8 mouse cellular contexts compared by ENCODE assay signal in genomic region chr8:71474785-71475701, GRCm38 (mm10). TPM values are rescaled to one million over a fixed set of nuclear protein-coding genes. Genes with fewer than 3 reads are reported as not detected.
DNase-seq lines count a peak whose midpoint lies in the region; ATAC-seq lines count a peak whose summit lies in the region.

No protein-coding gene starts in this region.

- intact Hi-C loops in gastrocnemius, postnatal 36 days (cut with DNase I) = loop anchor here (10.0 kb wide), 1 partner anchor 680 kb away; no protein-coding TSS in a partner anchor

- WGBS in forebrain, embryonic 13.5 days = 92% methylated on average over 25 of the region's 25 CpGs
- WGBS in forebrain, embryonic 15.5 days = 92% methylated on average over 25 of the region's 25 CpGs
- 87% methylated on average over 25 of the region's 25 CpGs for WGBS in lung, embryonic 15.5 days
- WGBS in hindbrain, embryonic 14.5 days = 88% methylated on average over 25 of the region's 25 CpGs
- WGBS in neural tube, embryonic 12.5 days = 90% methylated on average over 25 of the region's 25 CpGs

- ATAC-seq in forebrain, embryonic 13.5 days = peak; percentile 0; the same call in 1 of the 2 replicates
- no peak for ATAC-seq in forebrain, embryonic 15.5 days (replicated peaks)
- no peak for ATAC-seq in lung, embryonic 15.5 days (ENCODE audit: borderline replicate concordance, extremely low read depth, low FRiP score, low TSS enrichment)
- peak; percentile 3; the same call in 1 of the 2 replicates for ATAC-seq in hindbrain, embryonic 14.5 days (ENCODE audit: low FRiP score)
- no peak for ATAC-seq in neural tube, embryonic 12.5 days (ENCODE audit: low FRiP score, low read depth)

- no peak overlapping the region; the same call in 1 of the 2 replicates for H3K9ac ChIP-seq in forebrain, embryonic 13.5 days
- no peak overlapping the region for H3K9ac ChIP-seq in forebrain, embryonic 15.5 days (replicated peaks)
- no peak overlapping the region for H3K9ac ChIP-seq in lung, embryonic 15.5 days
- no peak overlapping the region for H3K9ac ChIP-seq in hindbrain, embryonic 14.5 days
- no peak overlapping the region for H3K9ac ChIP-seq in neural tube, embryonic 12.5 days

- H3K27ac ChIP-seq in forebrain, embryonic 13.5 days = no peak overlapping the region
- no peak overlapping the region for H3K27ac ChIP-seq in forebrain, embryonic 15.5 days (replicated peaks)
- peak overlapping the region; percentile 93; the same call in 1 of the 2 replicates for H3K27ac ChIP-seq in lung, embryonic 15.5 days
- no peak overlapping the region for H3K27ac ChIP-seq in hindbrain, embryonic 14.5 days
- no peak overlapping the region for H3K27ac ChIP-seq in neural tube, embryonic 12.5 days

- H3K4me1 ChIP-seq in forebrain, embryonic 13.5 days = peaks cover 29% of the 10 kb centered on the region
- H3K4me1 ChIP-seq in forebrain, embryonic 15.5 days = peaks cover 31% of the 10 kb centered on the region
- peaks cover 34% of the 10 kb centered on the region for H3K4me1 ChIP-seq in lung, embryonic 15.5 days
- peaks cover 18% of the 10 kb centered on the region for H3K4me1 ChIP-seq in hindbrain, embryonic 14.5 days (replicated peaks; ENCODE audit: control insufficient read depth, insufficient read depth, low read length)
- peaks cover 32% of the 10 kb centered on the region for H3K4me1 ChIP-seq in neural tube, embryonic 12.5 days

- no peak for DNase-seq in lung, postnatal 10 days
- no peak for DNase-seq in hindbrain, embryonic 14.5 days (ENCODE audit: low spot score)
- DNase-seq in natural killer cell, adult 2 months (ENCODE audit: low spot score in 2 of 2) = no peak
- no peak for DNase-seq in gastrocnemius, postnatal 36 days

- no peak overlapping the region for H3K4me3 ChIP-seq in forebrain, embryonic 13.5 days
- no peak overlapping the region for H3K4me3 ChIP-seq in forebrain, embryonic 15.5 days
- H3K4me3 ChIP-seq in lung, embryonic 15.5 days = no peak overlapping the region
- no peak overlapping the region for H3K4me3 ChIP-seq in hindbrain, embryonic 14.5 days (replicated peaks; ENCODE audit: low read length)
- no peak overlapping the region for H3K4me3 ChIP-seq in neural tube, embryonic 12.5 days

- H3K9me3 ChIP-seq in forebrain, embryonic 13.5 days (replicated peaks) = no peaks in the 10 kb centered on the region
- H3K9me3 ChIP-seq in forebrain, embryonic 15.5 days = no peaks in the 10 kb centered on the region
- no peaks in the 10 kb centered on the region for H3K9me3 ChIP-seq in lung, embryonic 15.5 days
- no peaks in the 10 kb centered on the region for H3K9me3 ChIP-seq in hindbrain, embryonic 14.5 days (ENCODE audit: control insufficient read depth, low read length)
- H3K9me3 ChIP-seq in neural tube, embryonic 12.5 days = no peaks in the 10 kb centered on the region

- H3K4me2 ChIP-seq in forebrain, embryonic 13.5 days = peak overlapping the region; percentile 87; the same call in 1 of the 2 replicates
- H3K4me2 ChIP-seq in forebrain, embryonic 15.5 days (replicated peaks) = no peak overlapping the region; the same call in 1 of the 2 replicates
- H3K4me2 ChIP-seq in lung, embryonic 15.5 days = peak overlapping the region; percentile 91
- H3K4me2 ChIP-seq in hindbrain, embryonic 14.5 days (replicated peaks) = no peak overlapping the region
- peak overlapping the region; percentile 93; the same call in 1 of the 2 replicates for H3K4me2 ChIP-seq in neural tube, embryonic 12.5 days (replicated peaks)

- H3K36me3 ChIP-seq in forebrain, embryonic 13.5 days (ENCODE audit: poor library complexity, severe bottlenecking) = peaks cover 79% of the 10 kb centered on the region
- peaks cover 55% of the 10 kb centered on the region for H3K36me3 ChIP-seq in forebrain, embryonic 15.5 days
- peaks cover 32% of the 10 kb centered on the region for H3K36me3 ChIP-seq in lung, embryonic 15.5 days
- peaks cover 69% of the 10 kb centered on the region for H3K36me3 ChIP-seq in hindbrain, embryonic 14.5 days (replicated peaks; ENCODE audit: control insufficient read depth, insufficient read depth)
- H3K36me3 ChIP-seq in neural tube, embryonic 12.5 days = peaks cover 64% of the 10 kb centered on the region

- H3K27me3 ChIP-seq in forebrain, embryonic 13.5 days = no peaks in the 10 kb centered on the region
- H3K27me3 ChIP-seq in forebrain, embryonic 15.5 days = no peaks in the 10 kb centered on the region
- H3K27me3 ChIP-seq in lung, embryonic 15.5 days = no peaks in the 10 kb centered on the region
- H3K27me3 ChIP-seq in hindbrain, embryonic 14.5 days (ENCODE audit: control insufficient read depth, insufficient read depth, low read length) = no peaks in the 10 kb centered on the region
- H3K27me3 ChIP-seq in neural tube, embryonic 12.5 days (replicated peaks) = peaks cover 6% of the 10 kb centered on the region; the same call in 1 of the 2 replicates

RNA-seq across cellular contexts. Expression of gene Dda1, which starts 6.0 kb away (rescaled TPM):
- 185 and 193 TPM in 2 replicates for polyA plus RNA-seq in forebrain, embryonic 13.5 days (2015; fragmentation: Nextera tagmentation; extraction: Ambion mirVana)
- polyA plus RNA-seq in forebrain, embryonic 15.5 days (2015; fragmentation: Nextera tagmentation; extraction: Ambion mirVana) = 222 and 240 TPM in 2 replicates
- 104 TPM in 2 replicates for polyA plus RNA-seq in lung, embryonic 15.5 days (2015; fragmentation: Nextera tagmentation; extraction: Ambion mirVana)
- 218 and 236 TPM in 2 replicates for polyA plus RNA-seq in hindbrain, embryonic 14.5 days (2014; fragmentation: Nextera tagmentation; extraction: Ambion mirVana)
- polyA plus RNA-seq in neural tube, embryonic 12.5 days (2016; fragmentation: Nextera tagmentation; extraction: Ambion mirVana) = 189 and 194 TPM in 2 replicates
- total RNA-seq in gastrocnemius, postnatal 36 days (2021) = 10 to 100 TPM; 20.4 to 27.6 TPM

RNA-seq across cellular contexts. Expression of gene Mrpl34, which starts 10.3 kb away (rescaled TPM):
- 212 and 245 TPM in 2 replicates for polyA plus RNA-seq in forebrain, embryonic 13.5 days (2015; fragmentation: Nextera tagmentation; extraction: Ambion mirVana)
- polyA plus RNA-seq in forebrain, embryonic 15.5 days (2015; fragmentation: Nextera tagmentation; extraction: Ambion mirVana) = 189 and 199 TPM in 2 replicates
- polyA plus RNA-seq in lung, embryonic 15.5 days (2015; fragmentation: Nextera tagmentation; extraction: Ambion mirVana) = 130 and 147 TPM in 2 replicates
- polyA plus RNA-seq in hindbrain, embryonic 14.5 days (2014; fragmentation: Nextera tagmentation; extraction: Ambion mirVana) = 158 and 195 TPM in 2 replicates
- 234 and 246 TPM in 2 replicates for polyA plus RNA-seq in neural tube, embryonic 12.5 days (2016; fragmentation: Nextera tagmentation; extraction: Ambion mirVana)
- total RNA-seq in gastrocnemius, postnatal 36 days (2021) = 10 to 100 TPM; 66.7 to 67.1 TPM

RNA-seq across cellular contexts. Expression of gene Ano8, which starts 10.7 kb away (rescaled TPM):
- polyA plus RNA-seq in forebrain, embryonic 13.5 days (2015; fragmentation: Nextera tagmentation; extraction: Ambion mirVana) = 4.0 and 4.5 TPM in 2 replicates
- 9.4 and 9.8 TPM in 2 replicates for polyA plus RNA-seq in forebrain, embryonic 15.5 days (2015; fragmentation: Nextera tagmentation; extraction: Ambion mirVana)
- 1.6 and 1.9 TPM in 2 replicates for polyA plus RNA-seq in lung, embryonic 15.5 days (2015; fragmentation: Nextera tagmentation; extraction: Ambion mirVana)
- 8.5 and 10.6 TPM in 2 replicates for polyA plus RNA-seq in hindbrain, embryonic 14.5 days (2014; fragmentation: Nextera tagmentation; extraction: Ambion mirVana)
- 19.7 and 23.7 TPM in 2 replicates for polyA plus RNA-seq in neural tube, embryonic 12.5 days (2016; fragmentation: Nextera tagmentation; extraction: Ambion mirVana)
- total RNA-seq in gastrocnemius, postnatal 36 days (2021) = 10 to 100 TPM; 13.8 to 16.0 TPM

RNA-seq across cellular contexts. Expression of gene Abhd8, which starts 11.6 kb away (rescaled TPM):
- 93.9 and 95.7 TPM in 2 replicates for polyA plus RNA-seq in forebrain, embryonic 13.5 days (2015; fragmentation: Nextera tagmentation; extraction: Ambion mirVana)
- polyA plus RNA-seq in forebrain, embryonic 15.5 days (2015; fragmentation: Nextera tagmentation; extraction: Ambion mirVana) = 139 and 140 TPM in 2 replicates
- polyA plus RNA-seq in lung, embryonic 15.5 days (2015; fragmentation: Nextera tagmentation; extraction: Ambion mirVana) = 51.3 and 56.0 TPM in 2 replicates
- 125 and 126 TPM in 2 replicates for polyA plus RNA-seq in hindbrain, embryonic 14.5 days (2014; fragmentation: Nextera tagmentation; extraction: Ambion mirVana)
- polyA plus RNA-seq in neural tube, embryonic 12.5 days (2016; fragmentation: Nextera tagmentation; extraction: Ambion mirVana) = 121 and 128 TPM in 2 replicates
- 10 to 100 TPM; 19.3 to 26.9 TPM for total RNA-seq in gastrocnemius, postnatal 36 days (2021)

RNA-seq across cellular contexts. Expression of gene Gtpbp3, which starts 12.9 kb away (rescaled TPM):
- 13.4 TPM in 2 replicates for polyA plus RNA-seq in forebrain, embryonic 13.5 days (2015; fragmentation: Nextera tagmentation; extraction: Ambion mirVana)
- polyA plus RNA-seq in forebrain, embryonic 15.5 days (2015; fragmentation: Nextera tagmentation; extraction: Ambion mirVana) = 12.2 and 13.7 TPM in 2 replicates
- polyA plus RNA-seq in lung, embryonic 15.5 days (2015; fragmentation: Nextera tagmentation; extraction: Ambion mirVana) = 16.3 and 19.1 TPM in 2 replicates
- 4.7 and 7.3 TPM in 2 replicates for polyA plus RNA-seq in hindbrain, embryonic 14.5 days (2014; fragmentation: Nextera tagmentation; extraction: Ambion mirVana)
- 13.6 and 16.3 TPM in 2 replicates for polyA plus RNA-seq in neural tube, embryonic 12.5 days (2016; fragmentation: Nextera tagmentation; extraction: Ambion mirVana)
- total RNA-seq in gastrocnemius, postnatal 36 days (2021) = 10 to 100 TPM in 1 of 2 experiments, 1 to 10 TPM in 1; 8.0 to 10.5 TPM

Comparison
In these comparisons a context has a peak if more than half of its experiments do, and no peak if none do; other contexts are left out.
1. ATAC-seq: peak in forebrain, embryonic 13.5 days (single experiment) and hindbrain, embryonic 14.5 days (single experiment); none in forebrain, embryonic 15.5 days (single experiment), lung, embryonic 15.5 days (single experiment) and neural tube, embryonic 12.5 days (single experiment).
2. H3K4me2 ChIP-seq: peak in forebrain, embryonic 13.5 days (single experiment), lung, embryonic 15.5 days (single experiment) and neural tube, embryonic 12.5 days (single experiment); none in forebrain, embryonic 15.5 days (single experiment) and hindbrain, embryonic 14.5 days (single experiment).